Mouse (Mus musculus) adrenal gland, postnatal 36 days (tissue): ENCODE results near the gene Papss2. TPM values are rescaled to one million over a fixed set of nuclear protein-coding genes. Genes with fewer than 3 reads are reported as not detected.

Experiments used
- DNase-seq, 2 experiments: peaks; one replicate each; pipeline ENCODE4 v3.0.0; 2021; ENCODE audit warnings: mixed read lengths in 1 of 2
- long read RNA-seq, 2 experiments: library from polyadenylated mRNA; stranded (forward); transcript quantifications; one replicate each; pipeline ENCODE4 v2.0.0; 2021; ENCODE audit warnings: borderline sequencing depth in 2 of 2
- total RNA-seq, 2 experiments: library from RNA; stranded (reverse); gene quantifications; 2 replicates each; pipeline ENCODE4 v1.2.3; 2021

Gene Papss2
- total RNA-seq: 10 to 100 TPM; 12.6 to 13.2 TPM
- long read RNA-seq, experiment 1, transcript Papss2-202 (12 exons, 2,047 nt): major isoform, 5 of 7 reads
- long read RNA-seq, experiment 1, partial matches to known transcripts: 1 of 7 reads
- long read RNA-seq, experiment 1, other reads (novel, unspliced or antisense): 1 of 7 reads
- long read RNA-seq, experiment 2: 0 reads

- peak; percentile 86 to 87 for DNase-seq
Measured at GRCm38 (mm10) chr19:32595506-32596286, at the start of gene Papss2. TSS of gene Papss2 (plus strand) at chr19:32595790.

- DNase-seq: peak; percentile 27 to 47
Measured at GRCm38 (mm10) chr19:32547396-32547795, 48.2 kb upstream of the Papss2 start.

GRCm38 (mm10) chr19:32548202-32548601, 47.4 kb upstream of the Papss2 start:
- DNase-seq: no peak

- DNase-seq: no peak
Measured at GRCm38 (mm10) chr19:32550446-32550845, 45.1 kb upstream of the Papss2 start.

- no peak for DNase-seq
Measured at GRCm38 (mm10) chr19:32551442-32551841, 44.1 kb upstream of the Papss2 start.

- no peak for DNase-seq
Measured at GRCm38 (mm10) chr19:32552106-32552505, 43.5 kb upstream of the Papss2 start.

GRCm38 (mm10) chr19:32553310-32553709, 42.3 kb upstream of the Papss2 start:
- no peak for DNase-seq

- DNase-seq: no peak
Measured at GRCm38 (mm10) chr19:32555257-32555656, 40.3 kb upstream of the Papss2 start.

- no peak for DNase-seq
Measured at GRCm38 (mm10) chr19:32567025-32567424, 28.6 kb upstream of the Papss2 start.

GRCm38 (mm10) chr19:32567447-32567846, 28.1 kb upstream of the Papss2 start:
- DNase-seq: no peak

GRCm38 (mm10) chr19:32568470-32568869, 27.1 kb upstream of the Papss2 start:
- no peak for DNase-seq

GRCm38 (mm10) chr19:32568961-32569653, 26.5 kb upstream of the Papss2 start:
- no peak for DNase-seq

GRCm38 (mm10) chr19:32569725-32570124, 25.9 kb upstream of the Papss2 start:
- DNase-seq: no peak

GRCm38 (mm10) chr19:32572191-32572590, 23.4 kb upstream of the Papss2 start:
- DNase-seq: no peak

GRCm38 (mm10) chr19:32573259-32573658, 22.3 kb upstream of the Papss2 start:
- DNase-seq: peak; percentile 7 to 34

GRCm38 (mm10) chr19:32574846-32575245, 20.7 kb upstream of the Papss2 start:
- no peak for DNase-seq

- no peak for DNase-seq
Measured at GRCm38 (mm10) chr19:32577749-32578148, 17.8 kb upstream of the Papss2 start.

- DNase-seq: no peak
Measured at GRCm38 (mm10) chr19:32583091-32583766, 12.4 kb upstream of the Papss2 start.

GRCm38 (mm10) chr19:32587727-32588126, 7.9 kb upstream of the Papss2 start:
- no peak for DNase-seq

GRCm38 (mm10) chr19:32592749-32593148, 2.8 kb upstream of the Papss2 start:
- DNase-seq: no peak

GRCm38 (mm10) chr19:32593870-32594269, 1.7 kb upstream of the Papss2 start:
- DNase-seq: no peak

GRCm38 (mm10) chr19:32595131-32595505, 472 bp upstream of the Papss2 start:
- DNase-seq: no peak

GRCm38 (mm10) chr19:32599006-32599405, 3.4 kb downstream of the Papss2 start:
- DNase-seq: no peak
